Mouse (Mus musculus) Muller cell, postnatal 12 days (primary cell): ENCODE measurements at regions not wholly inside any gene's neighbourhood (a gene's known extent, or its start where the extent isn't known, plus 50 kb on each side); places are given as distances from the start of the nearest gene placed in this dataset.

Experiments used
- DNase-seq: peaks from one replicate; pipeline ENCODE4 v3.0.0-alpha.2; 2015; ENCODE audit errors: inconsistent ontology term

DNA sequence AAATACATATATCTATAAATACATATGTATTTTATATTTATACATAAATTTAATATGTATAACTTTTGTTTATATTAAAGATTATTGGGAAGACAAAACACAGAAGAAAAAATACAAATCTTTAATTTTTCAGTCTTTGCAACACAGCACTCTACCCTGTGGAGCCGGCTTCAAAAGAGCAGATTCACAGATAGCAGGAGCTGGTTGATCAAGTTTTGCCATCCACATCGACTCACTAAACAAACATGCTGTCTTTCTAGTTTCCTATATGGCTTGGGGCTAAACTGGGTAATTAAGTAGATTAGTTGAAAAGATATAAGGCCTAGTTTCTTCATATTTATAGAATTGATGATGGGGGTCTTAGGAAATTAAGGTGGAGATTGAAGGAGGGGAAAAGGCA lies 311.2 kb upstream of the Marcks start:
- no peak for DNase-seq

DNA sequence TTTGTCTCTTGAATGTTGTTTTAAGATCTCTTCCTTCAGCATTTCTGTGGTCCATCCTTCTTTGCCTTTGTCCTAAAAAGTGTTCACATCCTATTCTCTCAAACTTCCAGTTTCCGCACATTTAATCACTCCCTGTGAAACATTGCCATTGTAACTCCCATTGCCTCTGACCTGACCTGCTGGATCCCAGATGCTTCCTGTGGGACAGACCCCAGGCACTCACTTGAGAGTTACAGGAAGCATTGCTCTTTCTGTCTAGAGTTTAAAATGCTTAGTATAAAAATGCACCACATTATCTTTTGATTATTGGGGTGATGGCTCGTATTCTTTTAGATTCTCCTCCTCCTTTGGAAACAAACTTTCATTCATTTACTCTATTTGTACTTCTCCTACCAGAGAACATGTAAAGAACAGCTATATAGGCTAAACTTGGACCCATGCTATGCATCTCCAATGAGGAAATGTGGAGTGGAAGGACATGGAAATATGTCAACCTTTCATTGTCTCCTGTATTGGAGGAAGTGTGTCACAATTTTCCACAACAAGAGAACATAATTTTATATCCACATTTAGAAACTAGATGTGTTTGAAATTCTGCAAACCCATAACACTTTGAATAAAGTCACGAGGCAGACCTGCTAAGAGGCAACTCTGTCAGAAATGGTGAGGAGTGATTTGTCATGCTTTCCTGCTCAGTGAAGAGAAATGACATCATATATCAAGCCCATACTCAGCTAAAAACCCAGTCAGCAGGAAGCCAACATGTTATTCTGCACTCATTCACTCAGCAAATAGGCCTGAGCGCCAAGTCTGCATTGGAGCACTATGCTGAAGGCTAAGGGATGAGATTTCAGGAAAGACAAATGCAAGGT lies 308.8 kb upstream of the Marcks start:
- DNase-seq = no peak

DNA sequence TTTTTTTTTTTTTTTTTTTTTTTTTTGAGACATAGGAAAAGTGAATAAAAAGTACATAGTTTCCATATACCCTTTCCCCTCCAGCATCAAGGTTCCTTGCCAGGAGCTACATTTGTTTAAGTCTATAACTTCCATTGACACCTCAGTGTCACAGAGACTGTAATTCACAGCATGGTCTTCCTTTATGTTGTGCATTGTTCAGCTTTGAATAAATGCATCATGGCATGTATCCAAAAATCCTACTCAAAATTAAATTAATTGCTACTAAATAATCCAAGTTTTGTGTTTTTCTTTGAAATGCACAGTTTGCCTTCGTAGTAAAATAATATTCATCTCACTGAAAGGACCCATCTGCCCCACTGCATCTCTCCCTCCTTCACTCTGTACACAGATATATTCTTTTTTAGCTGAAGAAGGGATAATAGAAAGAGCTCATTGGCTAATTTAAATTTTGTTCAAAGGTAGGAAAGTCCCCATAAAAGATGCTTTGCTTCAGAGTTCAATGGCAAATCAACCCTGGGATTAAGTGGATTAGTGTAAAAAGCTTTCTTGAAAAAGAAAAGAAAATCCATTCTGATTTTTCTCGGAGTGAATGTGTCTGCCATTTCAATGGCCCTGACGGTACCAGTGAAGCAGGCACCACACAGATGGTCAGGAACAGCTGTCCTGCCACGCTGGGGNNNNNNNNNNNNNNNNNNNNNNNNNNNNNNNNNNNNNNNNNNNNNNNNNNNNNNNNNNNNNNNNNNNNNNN lies 301.3 kb upstream of the Marcks start:
- no peak for DNase-seq

DNA sequence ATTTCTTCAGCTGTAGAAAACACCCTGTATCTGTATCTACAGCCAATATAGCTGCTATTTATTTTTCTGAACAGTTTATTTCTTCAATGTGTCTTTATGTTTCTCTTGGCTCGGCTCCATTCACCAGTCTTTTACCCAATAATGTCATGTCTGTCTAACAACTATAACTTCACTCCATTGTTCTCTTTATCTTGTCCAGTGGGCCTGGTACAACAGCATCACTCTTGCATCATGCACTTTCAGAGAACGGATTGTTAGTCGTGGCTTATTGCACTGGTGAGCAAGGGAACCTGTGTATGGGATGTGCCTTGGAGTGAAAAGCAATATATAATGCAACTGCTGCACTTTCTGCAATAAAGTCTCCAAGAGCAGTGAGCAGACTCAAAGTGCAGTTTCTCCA lies 299.6 kb upstream of the Marcks start:
- DNase-seq = no peak

DNA sequence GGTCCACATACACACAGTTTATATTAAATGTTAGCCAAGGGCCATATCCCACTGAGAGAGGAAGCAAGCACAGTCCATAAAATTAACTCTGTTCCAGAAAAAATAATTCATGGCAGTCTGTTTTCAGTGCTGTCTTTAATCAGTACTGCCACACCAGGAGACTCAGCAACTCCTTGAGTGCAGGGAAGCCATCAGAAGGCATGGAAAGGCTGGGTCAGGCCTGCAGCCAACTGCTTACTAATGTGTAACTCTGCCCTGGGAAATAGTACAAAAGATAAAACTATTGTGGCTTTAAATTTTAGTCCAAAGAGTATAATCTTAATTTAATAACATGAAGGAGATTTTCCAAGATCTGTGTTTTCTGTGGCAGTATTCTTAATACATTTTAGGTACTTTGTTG lies 298.1 kb upstream of the Marcks start:
- no peak for DNase-seq

DNA sequence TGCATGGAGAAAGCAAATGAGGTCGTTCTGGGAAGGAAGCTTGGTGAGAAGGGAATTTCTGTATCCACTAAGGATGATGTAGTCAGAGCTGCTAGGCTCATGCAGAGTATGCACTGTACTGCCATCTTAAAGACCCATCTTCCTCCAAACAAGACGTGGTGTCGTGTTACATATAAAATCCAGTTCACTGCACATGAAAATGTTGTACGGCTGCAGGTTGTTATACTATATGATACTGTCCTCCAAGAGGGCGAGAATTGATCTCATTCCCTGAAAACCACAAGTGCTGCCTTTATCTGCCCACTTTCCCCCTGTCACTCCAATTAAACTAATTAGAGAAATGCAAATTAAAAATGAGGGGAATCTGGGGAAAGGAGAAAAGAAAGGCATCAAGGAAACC lies 295.5 kb upstream of the Marcks start:
- peak; percentile 57 for DNase-seq

DNA sequence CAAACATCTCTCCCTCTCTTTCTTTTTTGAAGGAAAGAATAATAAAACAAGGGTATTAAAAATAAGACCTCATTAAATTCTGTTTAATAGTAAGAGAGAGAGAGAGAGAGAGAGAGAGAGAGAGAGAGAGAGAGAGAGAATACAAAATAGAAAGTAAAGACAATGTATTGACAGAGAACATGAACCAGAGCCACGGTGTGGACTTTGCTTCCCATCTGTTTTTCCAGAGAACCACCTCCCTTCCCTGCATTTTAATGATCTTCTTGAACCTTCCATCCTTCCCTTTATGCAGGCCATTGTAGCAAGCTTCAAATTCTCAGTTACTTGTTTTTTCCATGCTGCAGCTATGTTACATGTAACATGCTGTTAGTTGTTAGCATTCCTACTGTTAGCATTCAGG lies 284.3 kb upstream of the Marcks start:
- DNase-seq = no peak

GRCm38 (mm10) chr10:37422612-37423011 lies 283.9 kb upstream of the Marcks start:
- DNase-seq = peak; percentile 59

- no peak for DNase-seq
Observed at GRCm38 (mm10) chr10:37416321-37416720, 277.6 kb upstream of the Marcks start.

DNA sequence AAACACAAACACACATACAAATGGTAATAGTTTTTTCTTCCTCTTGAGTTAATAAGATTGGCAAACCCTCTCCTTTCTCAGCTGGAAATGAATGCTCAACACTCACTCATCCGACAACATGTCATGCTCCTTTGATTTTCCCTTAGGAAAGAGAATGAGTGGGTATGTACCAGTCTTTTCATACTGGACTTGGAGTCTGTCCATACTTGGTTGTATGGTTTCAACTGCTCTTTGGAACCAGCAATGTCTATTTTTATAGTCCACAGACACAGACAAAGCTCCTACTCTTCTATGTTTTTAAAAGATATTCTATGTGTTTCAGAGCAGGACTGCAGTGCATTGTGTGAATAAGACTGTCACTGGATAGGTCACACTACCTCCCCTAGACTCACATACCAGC lies 273.7 kb upstream of the Marcks start:
- DNase-seq = peak; percentile 52

- no peak for DNase-seq
Observed at GRCm38 (mm10) chr10:37409749-37410148, 271.0 kb upstream of the Marcks start.

GRCm38 (mm10) chr10:37407487-37407886 lies 268.8 kb upstream of the Marcks start:
- no peak for DNase-seq

- DNase-seq = no peak
Observed at GRCm38 (mm10) chr10:37404933-37405332, 266.2 kb upstream of the Marcks start.

- no peak for DNase-seq
Observed at GRCm38 (mm10) chr10:37404407-37404806, 265.7 kb upstream of the Marcks start.

DNA sequence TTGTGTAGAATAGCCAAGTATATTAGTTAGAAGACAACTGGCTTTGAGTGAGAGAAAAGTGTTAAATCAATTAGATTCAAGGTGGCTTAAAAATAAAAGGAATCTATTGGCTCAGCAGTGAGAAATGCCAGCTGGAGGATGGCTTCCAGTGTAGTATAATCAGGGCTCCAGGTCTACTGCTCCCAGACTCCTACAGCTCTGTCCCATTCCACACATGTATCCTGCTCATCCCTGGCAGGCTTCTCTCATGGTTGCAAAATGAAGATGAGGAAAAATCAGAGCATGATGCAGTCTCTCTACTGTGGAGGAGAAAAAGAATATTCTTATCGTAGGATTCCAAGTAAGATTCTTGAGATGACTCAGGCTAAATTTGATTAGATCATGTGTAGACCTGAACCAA lies 263.7 kb upstream of the Marcks start:
- peak; percentile 36 for DNase-seq

DNA sequence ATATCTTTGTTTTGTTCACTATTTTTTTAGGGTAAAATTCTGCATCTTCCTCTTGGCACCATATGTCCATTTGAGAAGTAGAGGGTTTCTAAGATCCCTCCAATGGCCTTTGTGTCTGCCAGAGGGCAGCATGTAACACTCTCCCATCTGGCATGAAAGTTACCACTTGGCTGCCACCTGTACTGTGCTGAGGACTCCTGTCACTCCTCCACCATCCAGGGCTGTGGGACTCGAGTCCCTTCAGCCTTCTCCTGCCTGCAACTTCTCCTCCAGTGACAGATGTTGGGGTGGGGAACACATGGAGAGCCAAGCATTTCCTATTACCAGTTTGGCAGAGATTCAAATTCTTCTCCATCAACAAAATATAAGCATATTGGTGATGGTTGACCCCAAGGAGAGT lies 262.3 kb upstream of the Marcks start:
- DNase-seq = peak; percentile 11

DNA sequence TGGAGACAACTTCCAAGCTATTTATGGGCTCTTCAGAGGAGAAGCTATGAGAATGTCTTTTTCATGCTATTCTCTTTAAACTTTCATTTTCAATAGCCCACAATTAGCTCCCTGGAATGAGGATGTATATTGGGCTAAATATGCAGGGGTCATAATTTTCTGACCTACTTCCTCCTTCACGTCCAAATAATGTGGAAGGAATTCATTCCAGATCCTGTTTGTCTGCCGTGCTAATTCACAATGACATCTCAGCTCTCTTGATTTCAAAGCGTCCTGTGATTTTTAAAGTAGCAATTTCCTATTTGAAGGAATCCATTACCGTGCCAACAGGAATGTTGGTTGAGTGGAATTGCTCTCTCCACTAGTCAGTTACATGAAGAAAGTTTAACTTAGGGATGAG lies 261.7 kb upstream of the Marcks start:
- peak; percentile 93 for DNase-seq

GRCm38 (mm10) chr10:37397271-37397991 lies 258.7 kb upstream of the Marcks start:
- DNase-seq = peak; percentile 88

DNA sequence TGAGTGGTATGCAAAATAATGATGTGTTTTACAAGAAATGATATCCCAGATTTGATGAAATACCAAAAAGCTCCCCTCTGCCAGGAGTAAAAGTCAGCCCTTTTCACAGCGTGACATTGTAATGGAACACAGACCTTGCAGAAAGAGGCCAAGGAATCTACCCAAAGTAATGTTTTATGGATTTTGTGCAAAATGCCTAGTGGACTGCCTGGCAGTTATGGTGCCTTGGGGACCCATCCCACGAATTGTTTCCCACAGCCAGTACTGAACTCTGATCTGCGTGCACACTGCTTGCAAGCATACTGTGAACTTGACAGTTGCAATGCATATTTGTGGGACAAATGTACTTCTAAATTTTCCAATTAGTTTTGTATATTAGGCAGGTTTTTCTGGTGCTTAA lies 251.3 kb upstream of the Marcks start:
- DNase-seq = no peak

- no peak for DNase-seq
Observed at GRCm38 (mm10) chr10:37386216-37386615, 247.5 kb upstream of the Marcks start.

DNA sequence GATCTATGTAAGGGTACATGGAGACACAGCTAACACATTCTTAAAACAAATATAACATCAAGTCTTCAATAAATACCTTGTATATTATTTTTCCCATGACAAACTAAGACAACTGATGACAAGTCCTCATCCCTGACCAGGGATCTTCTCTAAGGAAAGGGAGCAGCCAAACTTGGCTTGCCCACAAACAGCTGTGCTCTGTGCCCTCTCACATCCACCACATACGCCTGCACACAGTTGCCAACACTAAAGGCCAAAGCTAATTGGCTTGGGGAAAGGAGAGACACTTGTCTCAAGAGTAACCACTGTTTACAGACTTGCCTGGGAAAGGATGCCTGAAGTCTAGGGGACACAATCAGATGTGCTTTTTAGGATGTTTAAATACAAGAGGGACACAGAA lies 241.3 kb upstream of the Marcks start:
- DNase-seq = no peak

DNA sequence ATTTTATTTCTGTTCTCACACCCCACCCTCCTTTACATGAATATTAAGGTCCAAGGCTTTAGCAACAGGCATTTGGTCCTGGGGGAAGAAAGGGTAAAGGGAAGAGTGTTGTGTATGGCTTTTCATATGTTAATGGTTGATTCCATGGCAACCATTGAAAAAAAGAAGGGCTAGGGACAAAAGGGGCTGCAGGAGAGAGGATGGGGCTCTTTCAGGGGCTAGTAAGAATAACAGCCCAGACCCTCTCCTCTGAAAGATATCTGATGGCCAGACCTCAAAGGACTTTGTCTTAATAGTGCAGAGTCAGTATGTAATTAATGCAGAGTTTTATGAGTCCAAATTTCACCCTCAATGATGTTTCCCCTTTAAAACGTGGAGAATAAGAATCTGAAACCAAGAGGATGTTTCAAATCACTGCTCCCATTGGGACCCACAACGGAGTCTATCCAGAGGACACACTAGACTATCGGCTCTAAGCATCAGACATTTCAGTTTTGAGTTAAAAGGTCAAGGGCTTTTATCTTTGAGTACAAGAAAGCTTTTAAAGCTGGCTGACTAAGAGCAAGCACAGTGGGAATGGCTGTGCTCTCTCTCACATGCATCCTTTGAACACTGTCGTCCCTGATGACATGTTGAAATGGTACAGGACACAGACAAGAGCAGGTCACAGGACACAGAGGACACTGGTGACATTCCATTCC lies 239.4 kb upstream of the Marcks start:
- no peak for DNase-seq
